Mouse (Mus musculus) heart, adult 2 months (tissue): ENCODE results near the gene Rnf150. TPM values are rescaled to one million over a fixed set of nuclear protein-coding genes. Genes with fewer than 3 reads are reported as not detected.
A peak's percentile ranks its signal among the peaks of the same experiment; 100 is the strongest.

Experiments
- DNase-seq, 2 experiments: peaks; one replicate each; pipeline ENCODE4 v3.0.0; 2021
- H3K27ac ChIP-seq: fragments of 200-600 bp; 2 replicates; pipeline ENCODE4 v1.8.1; 2022
- H3K27me3 ChIP-seq: fragments of 200-500 bp; 2 replicates; pipeline ENCODE4 v1.6.1; 2012; ENCODE audit warnings: mild to moderate bottlenecking, low read length, inconsistent platforms, mixed read lengths; ENCODE audit not compliant: control insufficient read depth, insufficient read depth
- H3K36me3 ChIP-seq: fragments of 200-500 bp; 2 replicates; pipeline ENCODE4 v1.6.1; 2012; ENCODE audit warnings: low read length, inconsistent platforms; ENCODE audit not compliant: control insufficient read depth, insufficient read depth
- H3K4me1 ChIP-seq: fragments of 200-500 bp; 2 replicates; pipeline ENCODE4 v1.6.1; 2011; ENCODE audit warnings: low read length; ENCODE audit not compliant: control insufficient read depth, insufficient read depth
- H3K4me3 ChIP-seq: fragments of 200-600 bp; 2 replicates; pipeline ENCODE4 v1.8.1; 2022
- H3K79me2 ChIP-seq: fragments of 200-500 bp; replicated peaks from 2 replicates; pipeline ENCODE4 v1.6.1; 2012; ENCODE audit warnings: mild to moderate bottlenecking, inconsistent platforms, low read length, moderate library complexity, mixed read lengths; ENCODE audit not compliant: control insufficient read depth, insufficient read depth
- H3K9ac ChIP-seq: fragments of 200-500 bp; 2 replicates; pipeline ENCODE4 v1.6.1; 2012; ENCODE audit warnings: low read depth, mild to moderate bottlenecking, control low read depth, inconsistent platforms, low read length, mixed read lengths
- CTCF ChIP-seq: fragments of 200-600 bp; IDR thresholded peaks from 2 replicates; pipeline ENCODE4 v1.8.1; 2022; ENCODE audit warnings: antibody characterized with exemption, mild to moderate bottlenecking, moderate library complexity
- EP300 ChIP-seq: fragments of 200-500 bp; IDR thresholded peaks from 2 replicates; pipeline ENCODE4 v1.6.1; 2011; ENCODE audit warnings: low read depth, low read length, control low read depth; ENCODE audit not compliant: insufficient read depth
- POLR2A ChIP-seq: fragments of 200-500 bp; IDR thresholded peaks from 2 replicates; pipeline ENCODE4 v1.6.1; 2011; ENCODE audit warnings: mild to moderate bottlenecking, low read depth, low read length, control low read depth; ENCODE audit not compliant: insufficient read depth
- WGBS: fragments of 180-500 bp; shearing (Covaris S2); methylation state at CpG from one replicate; pipeline ENCODE4 v1.1.7; 2018; 5-methylcytosine and 5-hydroxymethylcytosine counted together
- intact Hi-C: fragments of 180-260 bp; cut with DNase I; formaldehyde crosslinking; loops from one replicate; pipeline ENCODE4 v1.15.1; 2025
- polyA plus RNA-seq: library from polyadenylated mRNA; depleted of rRNA; stranded (reverse); fragments of >200 nt; gene quantifications from 2 replicates; pipeline ENCODE4 v1.2.3, GENCODE M21; 2012
- total RNA-seq, 2 experiments: library from RNA; stranded (reverse); gene quantifications; 2 replicates each; pipeline ENCODE4 v1.2.3; 2021

Gene Rnf150
- total and polyA plus RNA-seq, 3 experiments: 6.6 to 14.2 (median 12.2) TPM

DNA sequence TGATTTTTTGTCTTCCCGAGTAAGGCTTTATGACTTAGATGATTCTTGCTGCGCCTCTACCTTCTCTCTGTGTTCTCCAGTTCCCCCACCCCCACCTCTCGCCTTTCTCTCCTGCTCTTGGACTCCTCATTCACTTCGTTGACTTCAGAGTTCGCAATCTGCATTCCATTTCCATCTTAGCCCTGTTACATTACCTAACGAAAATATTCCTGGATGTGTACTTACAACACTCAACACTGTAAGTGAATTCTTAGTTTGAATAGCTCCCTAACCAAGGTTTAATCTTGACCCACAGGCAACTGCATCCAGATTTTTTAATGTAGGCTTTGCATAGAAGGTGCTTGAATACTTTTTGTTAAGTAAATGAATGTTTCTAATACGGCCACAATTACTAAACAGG is 73.0 kb downstream of the Rnf150 start:
- DNase-seq: no peak
- H3K4me1 ChIP-seq: peaks cover 8% of the 10 kb centered on the region
- intact Hi-C loops: no loop called here
- peaks cover 5% of the 10 kb centered on the region; the same call in 1 of the 2 replicates for H3K36me3 ChIP-seq
- no peaks in the 10 kb centered on the region for H3K79me2 ChIP-seq
- no peak overlapping the region for H3K27ac ChIP-seq
- TF ChIP-seq CTCF (no peak), EP300 (no peak), POLR2A (no peak)
- H3K4me3 ChIP-seq: no peak overlapping the region
- no peaks in the 10 kb centered on the region for H3K27me3 ChIP-seq
- WGBS: 63% methylated on average over 7 of the region's 7 CpGs
- H3K9ac ChIP-seq: no peak overlapping the region

DNA sequence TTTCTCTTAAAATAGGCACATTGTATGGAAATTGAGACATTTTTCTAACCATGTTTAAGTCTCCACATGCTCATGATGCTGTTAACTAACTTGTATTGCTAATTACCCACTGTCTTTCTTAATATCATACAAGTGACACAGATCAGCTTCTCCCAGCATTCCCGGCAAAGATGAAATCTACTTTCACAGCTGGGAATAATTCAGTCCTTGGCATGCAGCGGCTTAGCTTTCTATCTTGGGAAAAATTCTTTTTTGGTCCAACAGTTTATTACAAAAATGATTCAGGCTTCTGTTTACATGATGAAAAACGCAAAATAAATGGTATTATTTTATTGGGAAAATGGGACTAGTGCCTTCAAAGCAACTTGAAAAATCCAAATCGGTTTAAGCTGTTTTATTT is 73.7 kb downstream of the Rnf150 start:
- Histone ChIP-seq H3K27me3 (no peaks in the 10 kb centered on the region), H3K9ac (no peak overlapping the region), H3K79me2 (no peaks in the 10 kb centered on the region), H3K36me3 (peaks cover 5% of the 10 kb centered on the region; the same call in 1 of the 2 replicates), H3K4me1 (peaks cover 8% of the 10 kb centered on the region), H3K27ac (no peak overlapping the region), H3K4me3 (no peak overlapping the region)
- DNase-seq: no peak
- 71% methylated on average over 4 of the region's 4 CpGs for WGBS
- no peak for TF ChIP-seq EP300
- no peak for TF ChIP-seq POLR2A
- TF ChIP-seq CTCF: no peak
- intact Hi-C loops: no loop called here

DNA sequence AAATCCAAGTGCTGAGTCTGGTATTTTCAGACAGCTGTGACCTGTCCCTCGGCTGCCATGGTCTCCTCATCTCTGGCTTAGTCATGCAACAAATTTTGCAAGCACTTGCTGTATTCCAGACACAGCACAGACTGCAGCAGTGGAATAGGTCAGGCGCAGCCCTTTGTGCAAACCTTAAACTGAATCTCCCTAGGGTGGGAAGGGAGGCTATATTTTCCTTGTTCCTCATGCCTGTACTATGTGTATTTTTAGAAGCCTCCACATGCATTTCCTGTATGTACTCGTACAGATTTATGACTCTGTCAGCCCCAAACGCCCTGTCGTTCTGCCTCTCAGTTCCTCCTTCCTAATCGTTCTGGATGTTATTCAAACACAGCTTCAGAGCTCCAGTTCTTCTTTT is 76.8 kb downstream of the Rnf150 start:
- peak; percentile 46 to 67 for DNase-seq
- WGBS: 2% methylated on average over 6 of the region's 6 CpGs
- peak; percentile 9; the same call in 1 of the 2 replicates for TF ChIP-seq POLR2A
- no peak for TF ChIP-seq CTCF
- peak; percentile 52; the same call in 1 of the 2 replicates for TF ChIP-seq EP300
- H3K27me3 ChIP-seq: no peaks in the 10 kb centered on the region
- H3K27ac ChIP-seq: peak overlapping the region; percentile 56
- H3K4me3 ChIP-seq: peak overlapping the region; percentile 13; the same call in 1 of the 2 replicates
- no peaks in the 10 kb centered on the region for H3K79me2 ChIP-seq
- H3K4me1 ChIP-seq: peaks cover 10% of the 10 kb centered on the region
- no peak overlapping the region; the same call in 1 of the 2 replicates for H3K9ac ChIP-seq
- intact Hi-C loops: loop anchor here (2.0 to 5.0 kb wide), 4 partner anchors 52 to 97 kb away; no protein-coding TSS in a partner anchor
- peaks cover 5% of the 10 kb centered on the region for H3K36me3 ChIP-seq

DNA sequence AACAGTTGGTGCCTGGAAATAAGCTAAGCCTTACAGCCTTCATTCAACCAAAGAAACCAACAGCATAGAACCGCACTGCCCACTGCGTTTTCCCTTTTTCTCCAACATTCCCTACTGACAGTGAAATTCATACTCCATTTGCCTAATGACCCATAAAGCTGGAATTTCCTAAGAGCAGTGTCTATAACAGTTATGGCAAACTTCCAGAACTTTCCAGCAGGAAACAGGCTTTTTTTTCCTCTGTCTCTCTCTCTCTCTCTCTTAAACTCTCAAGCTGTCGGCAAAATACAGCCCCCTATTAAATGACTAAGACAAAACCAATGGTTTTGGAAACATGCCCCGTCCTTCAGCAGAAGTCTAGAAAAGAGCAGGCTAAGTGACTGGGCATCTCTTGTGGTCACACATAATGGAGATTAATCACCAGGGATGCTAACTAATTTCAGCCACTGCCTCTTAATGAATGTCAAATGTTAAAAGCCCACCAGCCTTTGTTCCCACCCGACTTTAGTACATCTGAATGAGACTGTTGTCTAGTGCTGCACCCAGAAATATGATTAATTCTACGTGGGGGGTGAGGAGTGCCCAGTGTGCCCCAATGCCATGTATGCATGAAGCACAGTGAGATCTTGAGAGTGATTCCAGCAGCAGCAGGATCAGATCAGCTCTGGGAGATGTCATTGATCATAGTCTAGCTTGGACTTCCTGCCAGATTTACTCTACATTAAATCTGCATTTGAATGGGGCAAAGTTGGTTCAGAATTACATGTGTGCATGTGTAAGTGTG is 80.3 kb downstream of the Rnf150 start:
- H3K27me3 ChIP-seq: no peaks in the 10 kb centered on the region
- no peak for DNase-seq
- H3K36me3 ChIP-seq: peaks cover 5% of the 10 kb centered on the region
- H3K4me3 ChIP-seq: no peak overlapping the region
- WGBS: 55% methylated on average over 6 of the region's 6 CpGs
- H3K79me2 ChIP-seq: no peaks in the 10 kb centered on the region
- no peak overlapping the region for H3K9ac ChIP-seq
- TF ChIP-seq EP300 (no peak), POLR2A (no peak)
- intact Hi-C loops: loop anchor here (5.0 kb wide), 3 partner anchors 49 to 94 kb away; no protein-coding TSS in a partner anchor
- H3K27ac ChIP-seq: no peak overlapping the region
- H3K4me1 ChIP-seq: peaks cover 6% of the 10 kb centered on the region

DNA sequence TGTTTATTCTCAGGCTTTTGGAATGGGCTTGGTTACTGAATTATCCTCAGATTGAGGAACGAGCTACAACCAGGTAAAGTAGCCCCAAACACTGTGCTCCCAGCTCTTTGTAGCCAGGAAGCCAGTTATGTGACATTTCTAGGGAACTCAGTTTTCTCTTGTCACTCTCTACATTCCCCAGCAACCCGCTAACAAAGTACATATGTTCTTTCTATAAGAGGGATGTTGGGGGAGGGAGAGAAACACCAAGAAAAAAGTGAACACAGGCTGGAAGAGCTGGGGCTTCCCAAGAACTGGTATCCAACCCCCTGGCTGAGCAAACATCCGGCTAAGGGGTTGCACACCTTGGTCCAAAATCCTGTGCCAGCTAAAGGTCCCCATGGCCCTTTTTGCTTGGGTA is 82.7 kb downstream of the Rnf150 start:
- no peak for DNase-seq
- Histone ChIP-seq H3K27me3 (no peaks in the 10 kb centered on the region), H3K4me3 (no peak overlapping the region), H3K36me3 (no peaks in the 10 kb centered on the region; the same call in 1 of the 2 replicates), H3K4me1 (peaks cover 2% of the 10 kb centered on the region), H3K9ac (no peak overlapping the region), H3K79me2 (no peaks in the 10 kb centered on the region), H3K27ac (no peak overlapping the region)
- intact Hi-C loops: no loop called here
- no peak for TF ChIP-seq POLR2A
- TF ChIP-seq EP300: no peak
- no peak for TF ChIP-seq CTCF
- 84% methylated on average over 3 of the region's 3 CpGs for WGBS

DNA sequence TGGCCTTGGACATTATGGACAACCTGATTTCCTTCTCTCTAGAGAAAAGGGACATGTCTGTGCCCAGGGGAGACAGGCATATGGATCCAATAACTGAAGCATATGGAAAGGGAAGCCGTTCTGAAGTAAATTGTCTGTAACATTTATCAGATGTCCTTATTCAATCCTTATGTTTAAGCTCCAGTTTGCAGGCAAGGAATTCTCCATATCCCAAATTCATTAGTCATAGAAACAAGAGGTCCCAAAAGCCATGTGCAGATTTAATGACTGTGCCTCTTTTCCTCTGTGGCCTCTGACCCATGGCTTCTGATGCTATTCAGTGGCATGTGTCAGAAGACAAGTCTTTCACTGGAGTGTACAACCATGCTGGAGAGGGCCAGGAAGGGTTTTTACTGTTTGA is 83.5 kb downstream of the Rnf150 start:
- H3K36me3 ChIP-seq: no peaks in the 10 kb centered on the region; the same call in 1 of the 2 replicates
- no peak overlapping the region for H3K27ac ChIP-seq
- no peak overlapping the region for H3K4me3 ChIP-seq
- intact Hi-C loops: no loop called here
- no peaks in the 10 kb centered on the region for H3K79me2 ChIP-seq
- no peak for DNase-seq
- H3K4me1 ChIP-seq: peaks cover 2% of the 10 kb centered on the region
- 78% methylated on average over 1 of the region's 1 CpGs for WGBS
- H3K27me3 ChIP-seq: no peaks in the 10 kb centered on the region
- no peak for TF ChIP-seq CTCF
- no peak for TF ChIP-seq EP300
- TF ChIP-seq POLR2A: no peak
- H3K9ac ChIP-seq: no peak overlapping the region
